Mouse (Mus musculus) C2C12 (cell line): ENCODE measurements around the gene Olfr1137. TPM values are rescaled to one million over a fixed set of nuclear protein-coding genes. Genes with fewer than 3 reads are reported as not detected.

Experiments used
- H3K27me3 ChIP-seq: one replicate; pipeline ENCODE4 v1.6.1; 2011; ENCODE audit not compliant: control insufficient read depth, insufficient read depth, insufficient read length
- H3K36me3 ChIP-seq: one replicate; pipeline ENCODE4 v1.6.1; 2011; ENCODE audit not compliant: control insufficient read depth, insufficient read depth
- H3K4me3 ChIP-seq: one replicate; pipeline ENCODE4 v1.5.1; 2011; ENCODE audit warnings: mild to moderate bottlenecking, control low read depth; ENCODE audit not compliant: poor library complexity, insufficient read depth, severe bottlenecking
- H3K79me2 ChIP-seq: one replicate; pipeline ENCODE4 v1.6.1; 2011; ENCODE audit not compliant: control insufficient read depth, insufficient read depth
- H3K79me3 ChIP-seq: one replicate; pipeline ENCODE4 v1.6.1; 2011; ENCODE audit warnings: low read depth, control low read depth
- H3ac ChIP-seq: one replicate; pipeline ENCODE3; 2011; ENCODE audit warnings: low read depth; ENCODE audit not compliant: control insufficient read depth, insufficient read length
- CEBPB ChIP-seq: IDR thresholded peaks from one replicate; pipeline ENCODE4 v1.6.1; 2011; ENCODE audit warnings: low read depth, mild to moderate bottlenecking, control low read depth, moderate library complexity
- CTCF ChIP-seq: IDR thresholded peaks from one replicate; pipeline ENCODE4 v1.5.1; 2011; ENCODE audit not compliant: control insufficient read depth, insufficient read depth, insufficient read length
- FOSL1 ChIP-seq: IDR thresholded peaks from one replicate; pipeline ENCODE4 v1.8.0; 2011; ENCODE audit warnings: mild to moderate bottlenecking, low read length; ENCODE audit not compliant: poor library complexity, insufficient read depth, severe bottlenecking
- MAX ChIP-seq: IDR thresholded peaks from one replicate; pipeline ENCODE4 v1.6.1; 2011; ENCODE audit warnings: mild to moderate bottlenecking, control low read depth
- MYOD1 ChIP-seq: IDR thresholded peaks from one replicate; pipeline ENCODE4 v1.6.1; 2011; ENCODE audit warnings: low read depth; ENCODE audit not compliant: control insufficient read depth, insufficient read length
- MYOG ChIP-seq: IDR thresholded peaks from one replicate; pipeline ENCODE4 v1.6.1; 2011; ENCODE audit not compliant: control insufficient read depth, insufficient read length; ENCODE audit errors: extremely low read depth
- USF1 ChIP-seq: IDR thresholded peaks from one replicate; pipeline ENCODE4 v1.6.1; 2011; ENCODE audit warnings: low read depth, mild to moderate bottlenecking, control low read depth, moderate library complexity
- long read RNA-seq, 2 experiments: library from polyadenylated mRNA; unstranded; transcript quantifications; one replicate each; pipeline ENCODE4 v2.0.0; 2019 to 2020
- polyA plus RNA-seq: library from polyadenylated mRNA; unstranded; fragments of >200 nt; fragmentation: generic; extraction: Trizol; gene quantifications from one replicate; pipeline ENCODE4 v1.2.1, GENCODE M21; 2012; ENCODE audit warnings: missing spikeins

The Olfr1137 gene
- polyA plus RNA-seq = not detected
- long read RNA-seq, experiment 1 = 0 reads
- long read RNA-seq, experiment 2 = 0 reads

DNA sequence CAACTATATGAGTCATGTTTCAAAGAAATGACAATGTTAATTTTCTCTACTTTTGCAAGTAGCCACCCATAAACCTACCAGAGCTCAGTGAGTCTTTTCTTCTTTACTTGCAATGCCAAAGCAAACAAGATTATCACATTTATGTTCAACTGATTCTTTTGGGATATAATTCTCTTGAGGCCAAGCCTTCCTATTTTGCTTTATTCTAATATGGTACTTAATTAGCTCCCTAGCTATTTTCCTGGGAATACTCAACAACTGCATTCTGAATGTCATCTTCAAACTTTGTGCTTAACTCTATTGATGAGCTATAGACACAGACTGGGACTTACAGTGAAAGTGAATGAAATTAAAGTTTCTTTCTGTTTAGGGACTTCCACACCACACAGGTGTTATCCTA is at the start of gene Olfr1137:
Gene Olfr1137, minus strand, starts transcription at position 101 of the 400 bp plus-strand sequence.
- Histone ChIP-seq H3K4me3 (no peak within 1 kb of the TSS), H3K79me2 (no peaks in the 10 kb centered on the region), H3ac (no peak within 1 kb of the TSS), H3K36me3 (no peaks in the 10 kb centered on the region), H3K27me3 (no peaks in the 10 kb centered on the region), H3K79me3 (no peaks in the 10 kb centered on the region)
- no peak for TF ChIP-seq CEBPB
- TF ChIP-seq MYOD1 = no peak
- no peak for TF ChIP-seq MAX
- no peak for TF ChIP-seq CTCF
- TF ChIP-seq FOSL1 = no peak
- no peak for TF ChIP-seq USF1
- TF ChIP-seq MYOG = no peak

DNA sequence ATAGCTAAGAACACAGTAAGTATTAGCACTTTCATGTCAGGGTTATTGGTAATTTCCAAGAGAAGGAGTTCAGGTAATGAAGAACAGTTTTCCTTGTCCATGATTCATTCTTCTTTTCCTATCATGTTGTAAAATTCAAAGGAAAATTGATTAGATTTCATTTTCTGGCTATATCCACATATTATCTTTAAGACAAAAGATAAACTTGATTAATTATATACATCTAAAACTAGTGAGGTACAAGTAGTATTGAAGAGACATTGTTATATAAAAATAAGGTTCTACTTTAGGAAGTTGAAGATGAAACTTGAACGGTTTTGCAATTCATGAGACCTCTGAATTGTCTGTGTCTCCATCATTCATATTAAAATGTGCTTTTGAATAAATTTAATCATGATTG is 40.9 kb upstream of the Olfr1137 start, which contains the start of gene Olfr1141:
Gene Olfr1141, minus strand, starts transcription at position 101 of the 400 bp plus-strand sequence.
- Histone ChIP-seq H3K79me3 (no peaks in the 10 kb centered on the region), H3K27me3 (no peaks in the 10 kb centered on the region), H3ac (no peak within 1 kb of the TSS), H3K4me3 (no peak within 1 kb of the TSS), H3K36me3 (no peaks in the 10 kb centered on the region), H3K79me2 (no peaks in the 10 kb centered on the region)
- no peak for TF ChIP-seq USF1
- no peak for TF ChIP-seq MYOD1
- TF ChIP-seq FOSL1 = no peak
- TF ChIP-seq CTCF = no peak

DNA sequence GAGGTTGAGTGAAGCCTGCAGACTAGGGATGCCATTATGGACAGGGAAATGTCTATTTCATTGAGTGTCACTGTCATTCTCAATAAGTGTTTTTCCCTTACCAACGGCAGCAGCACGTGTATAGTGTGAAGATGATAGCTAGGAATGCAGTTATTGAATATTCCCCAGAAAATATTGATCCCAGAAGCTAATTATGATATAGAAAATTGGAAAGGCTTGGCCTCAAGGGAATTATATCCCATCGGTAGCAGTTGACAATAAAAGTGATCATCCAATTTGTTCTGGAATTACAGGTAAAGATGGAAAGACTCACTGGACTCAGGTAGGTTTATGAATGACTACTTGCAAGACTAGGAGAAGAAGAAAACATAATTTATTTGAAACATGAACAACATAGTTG is 30.5 kb upstream of the Olfr1137 start, which contains the start of gene Olfr1140:
Gene Olfr1140, plus strand, starts transcription at position 301 of the 400 bp plus-strand sequence.
- Histone ChIP-seq H3K27me3 (no peaks in the 10 kb centered on the region), H3ac (no peak within 1 kb of the TSS), H3K79me2 (no peaks in the 10 kb centered on the region), H3K79me3 (no peaks in the 10 kb centered on the region), H3K4me3 (no peak within 1 kb of the TSS), H3K36me3 (no peaks in the 10 kb centered on the region)
- TF ChIP-seq USF1 = no peak
- TF ChIP-seq CEBPB = no peak
- no peak for TF ChIP-seq MYOG
- no peak for TF ChIP-seq FOSL1
- no peak for TF ChIP-seq MAX
- TF ChIP-seq CTCF = no peak
- no peak for TF ChIP-seq MYOD1

DNA sequence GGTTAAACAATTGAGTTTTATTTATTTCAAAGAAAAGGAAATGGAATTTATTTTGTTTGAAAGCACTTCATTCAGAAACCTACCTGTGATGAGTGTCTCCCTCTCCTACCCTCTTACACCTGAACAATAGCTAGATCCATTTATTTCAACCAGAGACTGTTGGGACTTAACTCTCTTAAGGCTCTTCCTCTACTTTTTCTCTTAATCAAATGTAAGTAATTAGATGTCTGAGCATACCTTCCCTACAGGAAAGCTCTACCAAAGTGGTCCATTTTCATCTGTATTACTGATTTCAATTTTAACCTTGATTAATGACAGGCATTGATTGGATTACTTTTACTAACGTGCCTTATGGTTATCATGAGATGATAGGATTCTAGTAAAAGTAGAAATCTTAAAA is 26.9 kb upstream of the Olfr1137 start, which contains the start of gene Olfr1138:
Gene Olfr1138, minus strand, starts transcription at position 101 of the 400 bp plus-strand sequence.
- H3K79me3 ChIP-seq = no peaks in the 10 kb centered on the region
- no peaks in the 10 kb centered on the region for H3K79me2 ChIP-seq
- H3K27me3 ChIP-seq = no peaks in the 10 kb centered on the region
- H3ac ChIP-seq = no peak within 1 kb of the TSS
- no peak for TF ChIP-seq CEBPB
- TF ChIP-seq MAX = no peak
- TF ChIP-seq FOSL1 = no peak
- TF ChIP-seq CTCF = no peak
- H3K36me3 ChIP-seq = no peaks in the 10 kb centered on the region
- H3K4me3 ChIP-seq = no peak within 1 kb of the TSS

- no peaks in the 10 kb centered on the region for H3K79me3 ChIP-seq
- no peak within 1 kb of the TSS for H3K4me3 ChIP-seq
These were observed 19.1 kb downstream of the Olfr1137 start, which contains the start of gene Olfr1136 for GRCm38 (mm10) chr2:87693847-87694246. Gene Olfr1136 (minus strand): TSS chr2:87693947.

GRCm38 (mm10) chr2:87673564-87673963 is 39.4 kb downstream of the Olfr1137 start, which contains the start of gene Olfr1135:
Gene Olfr1135 (minus strand): TSS chr2:87673664.
- no peaks in the 10 kb centered on the region for H3K36me3 ChIP-seq
- TF ChIP-seq USF1 (no peak), MYOG (no peak), MAX (no peak)
- H3K79me3 ChIP-seq = no peaks in the 10 kb centered on the region
- no peaks in the 10 kb centered on the region for H3K27me3 ChIP-seq
- no peaks in the 10 kb centered on the region for H3K79me2 ChIP-seq
- H3ac ChIP-seq = no peak within 1 kb of the TSS
- no peak within 1 kb of the TSS for H3K4me3 ChIP-seq

More at GRCm38 (mm10) chr2:87693847-87694246, 19.1 kb downstream of the Olfr1137 start, which contains the start of gene Olfr1136:
- Histone ChIP-seq H3K27me3 (no peaks in the 10 kb centered on the region), H3ac (no peak within 1 kb of the TSS), H3K36me3 (no peaks in the 10 kb centered on the region), H3K79me2 (no peaks in the 10 kb centered on the region)
- no peak for TF ChIP-seq MYOD1
- no peak for TF ChIP-seq FOSL1
- TF ChIP-seq MYOG = no peak
- no peak for TF ChIP-seq CEBPB
- no peak for TF ChIP-seq USF1

Other genes starting within 250 kb of the Olfr1137 start
- gene Pramel7, start 216.1 kb downstream of the Olfr1137 start, polyA plus RNA-seq = not detected
- not detected for gene Pramel6, start 206.6 kb downstream of the Olfr1137 start, polyA plus RNA-seq
- not detected for gene Olfr153, start 181.4 kb downstream of the Olfr1137 start, polyA plus RNA-seq
- gene Olfr1128, start 167.6 kb downstream of the Olfr1137 start, polyA plus RNA-seq = not detected
- gene Olfr1129, start 139.3 kb downstream of the Olfr1137 start, polyA plus RNA-seq = not detected
- gene Olfr1130, start 107.0 kb downstream of the Olfr1137 start, polyA plus RNA-seq = not detected
- gene Olfr1131, start 86.1 kb downstream of the Olfr1137 start, polyA plus RNA-seq = not detected
- gene Olfr1132, start 75.6 kb downstream of the Olfr1137 start, polyA plus RNA-seq = not detected
- not detected for gene Olfr1133, start 65.8 kb downstream of the Olfr1137 start, polyA plus RNA-seq
- gene Olfr1134, start 54.7 kb downstream of the Olfr1137 start, polyA plus RNA-seq = not detected
- not detected for gene Olfr1135, start 39.5 kb downstream of the Olfr1137 start, polyA plus RNA-seq
- gene Olfr1136, start 19.2 kb downstream of the Olfr1137 start, polyA plus RNA-seq = not detected
- gene Olfr1138, start 26.8 kb upstream of the Olfr1137 start, polyA plus RNA-seq = not detected
- not detected for gene Olfr1140, start 30.6 kb upstream of the Olfr1137 start, polyA plus RNA-seq
- gene Olfr1141, start 40.8 kb upstream of the Olfr1137 start, polyA plus RNA-seq = not detected
- not detected for gene Olfr152, start 66.3 kb upstream of the Olfr1137 start, polyA plus RNA-seq
- gene Olfr1143, start 87.4 kb upstream of the Olfr1137 start, polyA plus RNA-seq = not detected
- gene Olfr1145, start 96.6 kb upstream of the Olfr1137 start, polyA plus RNA-seq = not detected
- not detected for gene Olfr1148, start 117.4 kb upstream of the Olfr1137 start, polyA plus RNA-seq
- not detected for gene Olfr1150-ps1, start 130.8 kb upstream of the Olfr1137 start, polyA plus RNA-seq
- gene Olfr1151, start 142.7 kb upstream of the Olfr1137 start, polyA plus RNA-seq = not detected
- gene Olfr1152, start 153.3 kb upstream of the Olfr1137 start, polyA plus RNA-seq = not detected
- gene Olfr1153, start 181.8 kb upstream of the Olfr1137 start, polyA plus RNA-seq = not detected
- gene Olfr1154, start 192.0 kb upstream of the Olfr1137 start, polyA plus RNA-seq = not detected
- not detected for gene Olfr1155, start 232.0 kb upstream of the Olfr1137 start, polyA plus RNA-seq
- not detected for gene Olfr1156, start 239.9 kb upstream of the Olfr1137 start, polyA plus RNA-seq